Mouse (Mus musculus) kidney, embryonic 16.5 days (tissue): ENCODE measurements around the gene Cacng1. TPM values are rescaled to one million over a fixed set of nuclear protein-coding genes. Genes with fewer than 3 reads are reported as not detected.

Experiments used
- ATAC-seq: fragments of 200-750 bp; cut with Nextera tagmentation; 2 replicates; pipeline ENCODE4 v1.8.0; 2017; ENCODE audit warnings: moderate TSS enrichment; ENCODE audit not compliant: low FRiP score, low TSS enrichment
- H3K27ac ChIP-seq: fragments of 300-500 bp; sonication (generic); 2 replicates; pipeline ENCODE4 v1.5.1; 2014; ENCODE audit warnings: low read length
- H3K27me3 ChIP-seq: fragments of 300-500 bp; sonication (generic); 2 replicates; pipeline ENCODE4 v1.6.1; 2014; ENCODE audit warnings: low read length, control low read depth, mixed read lengths; ENCODE audit not compliant: insufficient read depth
- H3K36me3 ChIP-seq: fragments of 300-500 bp; sonication (generic); 2 replicates; pipeline ENCODE4 v1.6.1; 2014; ENCODE audit warnings: low read length, control low read depth, mixed read lengths; ENCODE audit not compliant: insufficient read depth
- H3K4me1 ChIP-seq: fragments of 300-500 bp; sonication (generic); 2 replicates; pipeline ENCODE4 v1.6.1; 2014; ENCODE audit warnings: low read length, control low read depth, mixed read lengths; ENCODE audit not compliant: insufficient read depth
- H3K4me2 ChIP-seq: fragments of 300-500 bp; sonication (generic); replicated peaks from 2 replicates; pipeline ENCODE4 v1.6.1; 2014; ENCODE audit warnings: low read depth, low read length
- H3K4me3 ChIP-seq: fragments of 300-500 bp; sonication (generic); 2 replicates; pipeline ENCODE4 v1.5.1; 2014; ENCODE audit warnings: mild to moderate bottlenecking, low read length
- H3K9ac ChIP-seq: fragments of 300-500 bp; sonication (generic); replicated peaks from 2 replicates; pipeline ENCODE4 v1.6.1; 2014; ENCODE audit warnings: low read length
- H3K9me3 ChIP-seq: fragments of 300-500 bp; sonication (generic); 2 replicates; pipeline ENCODE4 v1.6.1; 2016; ENCODE audit warnings: low read length, control low read depth
- WGBS: fragments of 180-500 bp; shearing (Covaris S2); extraction: QIAGEN DNeasy Blood & Tissue Kit; methylation state at CpG from one replicate; pipeline ENCODE4 v1.1.7; 2014; 5-methylcytosine and 5-hydroxymethylcytosine counted together
- polyA plus RNA-seq: library from polyadenylated mRNA; unstranded; fragments of >200 nt; fragmentation: Nextera tagmentation; extraction: Ambion mirVana; gene quantifications from 2 replicates; pipeline ENCODE4 v1.2.1, GENCODE M21; 2015

Cacng1 gene
- polyA plus RNA-seq, 1 experiment from 2014 or later: 0.95 TPM

- Histone ChIP-seq H3K4me2 (no peak overlapping the region), H3K36me3 (peaks cover 79% of the 10 kb centered on the region), H3K9ac (no peak overlapping the region), H3K4me3 (no peak overlapping the region), H3K27ac (no peak overlapping the region), H3K27me3 (no peaks in the 10 kb centered on the region), H3K4me1 (no peaks in the 10 kb centered on the region), H3K9me3 (no peaks in the 10 kb centered on the region)
- no peak for ATAC-seq
- WGBS: 63% methylated on average over 2 of the region's 2 CpGs
Measured at GRCm38 (mm10) chr11:107667542-107667941, 48.8 kb downstream of the Cacng1 start.

GRCm38 (mm10) chr11:107662666-107663065 is 53.7 kb downstream of the Cacng1 start:
- no peaks in the 10 kb centered on the region for H3K9me3 ChIP-seq
- no peaks in the 10 kb centered on the region for H3K4me1 ChIP-seq
- H3K9ac ChIP-seq: no peak overlapping the region
- WGBS: 59% methylated on average over 5 of the region's 5 CpGs
- no peaks in the 10 kb centered on the region for H3K27me3 ChIP-seq
- H3K4me2 ChIP-seq: no peak overlapping the region
- peaks cover 53% of the 10 kb centered on the region for H3K36me3 ChIP-seq
- no peak for ATAC-seq
- H3K4me3 ChIP-seq: no peak overlapping the region
- no peak overlapping the region for H3K27ac ChIP-seq

- Histone ChIP-seq H3K4me2 (no peak overlapping the region), H3K9ac (no peak overlapping the region), H3K27me3 (no peaks in the 10 kb centered on the region), H3K9me3 (no peaks in the 10 kb centered on the region), H3K27ac (no peak overlapping the region), H3K4me3 (no peak overlapping the region), H3K36me3 (peaks cover 49% of the 10 kb centered on the region), H3K4me1 (no peaks in the 10 kb centered on the region)
- no peak for ATAC-seq
- WGBS: 87% methylated on average over 4 of the region's 4 CpGs
Measured at GRCm38 (mm10) chr11:107660452-107660851, 55.9 kb downstream of the Cacng1 start.

GRCm38 (mm10) chr11:107657117-107657516 is 59.2 kb downstream of the Cacng1 start:
- WGBS: 93% methylated on average over 5 of the region's 5 CpGs

GRCm38 (mm10) chr11:107655538-107655937 is 60.8 kb downstream of the Cacng1 start:
- H3K36me3 ChIP-seq: peaks cover 20% of the 10 kb centered on the region
- H3K9ac ChIP-seq: no peak overlapping the region
- 82% methylated on average over 4 of the region's 4 CpGs for WGBS
- H3K9me3 ChIP-seq: no peaks in the 10 kb centered on the region
- no peaks in the 10 kb centered on the region for H3K27me3 ChIP-seq
- H3K27ac ChIP-seq: no peak overlapping the region
- H3K4me1 ChIP-seq: peaks cover 14% of the 10 kb centered on the region
- ATAC-seq: no peak
- H3K4me3 ChIP-seq: no peak overlapping the region
- H3K4me2 ChIP-seq: no peak overlapping the region

More at GRCm38 (mm10) chr11:107657117-107657516, 59.2 kb downstream of the Cacng1 start:
- no peaks in the 10 kb centered on the region for H3K27me3 ChIP-seq
- no peak overlapping the region for H3K4me3 ChIP-seq
- no peak overlapping the region for H3K27ac ChIP-seq
- peaks cover 1% of the 10 kb centered on the region for H3K4me1 ChIP-seq
- H3K9me3 ChIP-seq: no peaks in the 10 kb centered on the region
- H3K9ac ChIP-seq: no peak overlapping the region
- no peak for ATAC-seq
- peaks cover 30% of the 10 kb centered on the region for H3K36me3 ChIP-seq
- no peak overlapping the region for H3K4me2 ChIP-seq

Other genes with a start within 250 kb of the Cacng1 start
- gene Pitpnc1, start 245.8 kb downstream of the Cacng1 start, polyA plus RNA-seq: 21.5 and 23.0 TPM in 2 replicates
- 178 and 180 TPM in 2 replicates for gene Psmd12, start 237.0 kb downstream of the Cacng1 start, polyA plus RNA-seq
- gene Helz, start 168.6 kb downstream of the Cacng1 start, polyA plus RNA-seq: 20.1 and 24.7 TPM in 2 replicates
- 2.3 and 2.5 TPM in 2 replicates for gene Cacng4, start 78.0 kb upstream of the Cacng1 start, polyA plus RNA-seq
- gene Cacng5, start 198.5 kb upstream of the Cacng1 start, polyA plus RNA-seq: 0.22 and 0.49 TPM in 2 replicates